Mouse (Mus musculus): ENCODE results near the gene Il33. TPM values are rescaled to one million over a fixed set of nuclear protein-coding genes. Genes with fewer than 3 reads are reported as not detected.

Il33 gene
- polyA plus RNA-seq, 1 experiment from 2014 or later = 0.68 TPM

- no peaks in the 10 kb centered on the region for H3K27me3 ChIP-seq (ENCODE audit: poor library complexity, severe bottlenecking)
- H3K27ac ChIP-seq = no peak overlapping the region
- H3K36me3 ChIP-seq (replicated peaks) = no peaks in the 10 kb centered on the region
- 90% methylated on average over 7 of the region's 7 CpGs for WGBS
- H3K4me1 ChIP-seq = no peaks in the 10 kb centered on the region; the same call in 1 of the 2 replicates
- H3K4me3 ChIP-seq = no peak overlapping the region
- DNase-seq (ENCODE audit: extremely low spot score, low spot score) = no peak
- peaks cover 7% of the 10 kb centered on the region; the same call in 1 of the 2 replicates for H3K9me3 ChIP-seq
These were observed 29.9 kb upstream of the Il33 start for GRCm38 (mm10) chr19:29895047-29895446.

- Histone ChIP-seq H3K9me3 (peaks cover 8% of the 10 kb centered on the region; the same call in 1 of the 2 replicates), H3K27me3 (ENCODE audit: poor library complexity, severe bottlenecking) (no peaks in the 10 kb centered on the region), H3K4me3 (no peak overlapping the region), H3K4me1 (no peaks in the 10 kb centered on the region), H3K27ac (no peak overlapping the region), H3K36me3 (replicated peaks) (no peaks in the 10 kb centered on the region)
- 96% methylated on average over 3 of the region's 3 CpGs for WGBS
- DNase-seq (ENCODE audit: extremely low spot score, low spot score) = no peak
These were observed 24.6 kb upstream of the Il33 start for GRCm38 (mm10) chr19:29900318-29900717.

- no peaks in the 10 kb centered on the region for H3K4me1 ChIP-seq
- peaks cover 8% of the 10 kb centered on the region; the same call in 1 of the 2 replicates for H3K9me3 ChIP-seq
- H3K27ac ChIP-seq = no peak overlapping the region
- no peak for DNase-seq (ENCODE audit: extremely low spot score, low spot score)
- WGBS = 85% methylated on average over 4 of the region's 4 CpGs
- no peaks in the 10 kb centered on the region for H3K36me3 ChIP-seq (replicated peaks)
- H3K4me3 ChIP-seq = no peak overlapping the region
- no peaks in the 10 kb centered on the region for H3K27me3 ChIP-seq (ENCODE audit: poor library complexity, severe bottlenecking)
These were observed 22.4 kb upstream of the Il33 start for GRCm38 (mm10) chr19:29902343-29903070.

- Histone ChIP-seq H3K4me3 (no peak overlapping the region), H3K4me1 (no peaks in the 10 kb centered on the region), H3K36me3 (replicated peaks) (no peaks in the 10 kb centered on the region), H3K27me3 (ENCODE audit: poor library complexity, severe bottlenecking) (no peaks in the 10 kb centered on the region), H3K9me3 (no peaks in the 10 kb centered on the region), H3K27ac (no peak overlapping the region)
- 64% methylated on average over 1 of the region's 1 CpGs for WGBS
- no peak for DNase-seq (ENCODE audit: extremely low spot score, low spot score)
These were observed 19.0 kb upstream of the Il33 start for GRCm38 (mm10) chr19:29905896-29906295.

GRCm38 (mm10) chr19:29909166-29909565 lies 15.7 kb upstream of the Il33 start:
- no peak overlapping the region for H3K4me3 ChIP-seq

GRCm38 (mm10) chr19:29911919-29912318 lies 13.0 kb upstream of the Il33 start:
- 90% methylated on average over 6 of the region's 6 CpGs for WGBS
- Histone ChIP-seq H3K4me1 (no peaks in the 10 kb centered on the region), H3K27ac (no peak overlapping the region), H3K9me3 (no peaks in the 10 kb centered on the region), H3K27me3 (ENCODE audit: poor library complexity, severe bottlenecking) (no peaks in the 10 kb centered on the region), H3K4me3 (no peak overlapping the region), H3K36me3 (replicated peaks) (no peaks in the 10 kb centered on the region)
- DNase-seq (ENCODE audit: extremely low spot score, low spot score) = no peak

More at GRCm38 (mm10) chr19:29909166-29909565, 15.7 kb upstream of the Il33 start:
- Histone ChIP-seq H3K27me3 (ENCODE audit: poor library complexity, severe bottlenecking) (no peaks in the 10 kb centered on the region), H3K27ac (no peak overlapping the region), H3K4me1 (no peaks in the 10 kb centered on the region), H3K36me3 (replicated peaks) (no peaks in the 10 kb centered on the region), H3K9me3 (no peaks in the 10 kb centered on the region)
- 76% methylated on average over 1 of the region's 1 CpGs for WGBS
- no peak for DNase-seq (ENCODE audit: extremely low spot score, low spot score)

- WGBS = 77% methylated on average over 5 of the region's 5 CpGs
- no peaks in the 10 kb centered on the region for H3K36me3 ChIP-seq (replicated peaks)
- H3K4me3 ChIP-seq = no peak overlapping the region
- H3K4me1 ChIP-seq = no peaks in the 10 kb centered on the region
- H3K27me3 ChIP-seq (ENCODE audit: poor library complexity, severe bottlenecking) = no peaks in the 10 kb centered on the region
- H3K9me3 ChIP-seq = no peaks in the 10 kb centered on the region
- no peak overlapping the region for H3K27ac ChIP-seq
- no peak for DNase-seq (ENCODE audit: extremely low spot score, low spot score)
These were observed 7.5 kb upstream of the Il33 start for GRCm38 (mm10) chr19:29917421-29917820.

- Histone ChIP-seq H3K27me3 (ENCODE audit: poor library complexity, severe bottlenecking) (no peaks in the 10 kb centered on the region), H3K4me3 (no peak overlapping the region), H3K36me3 (replicated peaks) (no peaks in the 10 kb centered on the region), H3K9me3 (0 out of 2 replicates have a peak, but pooled peaks cover 3% of the 10 kb centered on the region), H3K4me1 (no peaks in the 10 kb centered on the region), H3K27ac (no peak overlapping the region)
- DNase-seq (ENCODE audit: extremely low spot score, low spot score) = no peak
- WGBS = 80% methylated on average over 12 of the region's 12 CpGs
These were observed 1.3 kb downstream of the Il33 start for GRCm38 (mm10) chr19:29926101-29926755.

- Histone ChIP-seq H3K9me3 (0 out of 2 replicates have a peak, but pooled peaks cover 3% of the 10 kb centered on the region), H3K27ac (no peak overlapping the region), H3K4me3 (no peak overlapping the region), H3K36me3 (replicated peaks) (no peaks in the 10 kb centered on the region), H3K27me3 (ENCODE audit: poor library complexity, severe bottlenecking) (no peaks in the 10 kb centered on the region), H3K4me1 (no peaks in the 10 kb centered on the region)
- whole genome bisulfite sequencing = 80% methylated on average over 5 of the region's 5 CpGs
- no peak for DNase-seq (ENCODE audit: extremely low spot score, low spot score)
These were observed 5.4 kb downstream of the Il33 start for GRCm38 (mm10) chr19:29930296-29930695.

GRCm38 (mm10) chr19:29937445-29937844 lies 12.5 kb downstream of the Il33 start:
- no peak for DNase-seq (ENCODE audit: extremely low spot score, low spot score)
- no peaks in the 10 kb centered on the region for H3K27me3 ChIP-seq (ENCODE audit: poor library complexity, severe bottlenecking)
- WGBS = 71% methylated on average over 8 of the region's 8 CpGs
- no peak overlapping the region for H3K27ac ChIP-seq
- no peaks in the 10 kb centered on the region for H3K9me3 ChIP-seq
- no peak overlapping the region for H3K4me3 ChIP-seq
- no peaks in the 10 kb centered on the region for H3K36me3 ChIP-seq (replicated peaks)
- H3K4me1 ChIP-seq = peaks cover 7% of the 10 kb centered on the region; the same call in 1 of the 2 replicates

GRCm38 (mm10) chr19:29940239-29940638 lies 15.3 kb downstream of the Il33 start:
- Histone ChIP-seq H3K4me3 (no peak overlapping the region), H3K27me3 (ENCODE audit: poor library complexity, severe bottlenecking) (no peaks in the 10 kb centered on the region), H3K36me3 (replicated peaks) (no peaks in the 10 kb centered on the region), H3K9me3 (no peaks in the 10 kb centered on the region), H3K27ac (no peak overlapping the region), H3K4me1 (peaks cover 7% of the 10 kb centered on the region; the same call in 1 of the 2 replicates)
- no peak for DNase-seq (ENCODE audit: extremely low spot score, low spot score)
- WGBS = 64% methylated on average over 6 of the region's 6 CpGs

GRCm38 (mm10) chr19:29941208-29941607 lies 16.3 kb downstream of the Il33 start:
- no peaks in the 10 kb centered on the region for H3K9me3 ChIP-seq
- peaks cover 15% of the 10 kb centered on the region for H3K4me1 ChIP-seq
- no peak for DNase-seq (ENCODE audit: extremely low spot score, low spot score)
- H3K27ac ChIP-seq = no peak overlapping the region
- H3K27me3 ChIP-seq (ENCODE audit: poor library complexity, severe bottlenecking) = no peaks in the 10 kb centered on the region
- H3K4me3 ChIP-seq = no peak overlapping the region
- 77% methylated on average over 7 of the region's 7 CpGs for WGBS
- H3K36me3 ChIP-seq (replicated peaks) = no peaks in the 10 kb centered on the region

- 81% methylated on average over 6 of the region's 6 CpGs for WGBS
- H3K36me3 ChIP-seq (replicated peaks) = no peaks in the 10 kb centered on the region
- no peak overlapping the region for H3K27ac ChIP-seq
- no peak for DNase-seq (ENCODE audit: extremely low spot score, low spot score)
- no peaks in the 10 kb centered on the region for H3K27me3 ChIP-seq (ENCODE audit: poor library complexity, severe bottlenecking)
- no peak overlapping the region for H3K4me3 ChIP-seq
- H3K4me1 ChIP-seq = peaks cover 26% of the 10 kb centered on the region
- no peaks in the 10 kb centered on the region for H3K9me3 ChIP-seq
These were observed 17.4 kb downstream of the Il33 start for GRCm38 (mm10) chr19:29942358-29942757.

All from forebrain, embryonic 10.5 days (tissue).